Mouse (Mus musculus): ENCODE data around the gene Dusp13. TPM values are rescaled to one million over a fixed set of nuclear protein-coding genes. Genes with fewer than 3 reads are reported as not detected.

Gene Dusp13
- not detected in 2 replicates for polyA plus RNA-seq (2012; rRNA removed)

GRCm38 (mm10) chr14:21750881-21751542, at the start of gene Dusp13:
Gene Dusp13, minus strand, starts transcription at chr14:21751181.

GRCm38 (mm10) chr14:21750008-21750880, 737 bp downstream of the Dusp13 start, which contains the start of gene Samd8:
Gene Samd8, plus strand, starts transcription at chr14:21750531.

DNA sequence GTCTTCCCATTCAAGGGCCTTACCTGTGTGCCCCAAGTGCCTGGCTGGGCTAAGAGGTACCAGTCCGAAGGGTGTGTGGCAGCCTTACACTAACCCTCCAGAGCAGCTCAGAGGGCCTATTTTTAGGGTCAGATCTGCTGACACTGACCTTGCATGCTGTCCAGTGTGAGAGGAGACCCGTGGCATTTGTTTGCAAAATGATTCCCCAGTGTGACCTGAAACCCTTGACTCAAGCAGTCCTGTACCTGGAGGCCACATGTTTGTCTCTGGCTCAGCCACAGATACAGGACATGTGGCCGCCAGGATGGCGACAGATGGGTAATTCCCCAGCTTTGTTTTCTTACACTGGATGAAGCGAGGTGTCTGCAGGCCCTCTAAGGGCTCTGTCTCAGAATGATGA, 36.5 kb downstream of the Dusp13 start, which contains the start of gene Dupd1:
Gene Dupd1 (minus strand): TSS at position 91 of the 400 bp plus-strand sequence.

Other genes starting within 250 kb of the Dusp13 start
- gene Dupd1, start 36.6 kb downstream of the Dusp13 start, polyA plus RNA-seq (2012; rRNA removed) = 0.07 and 0.19 TPM in 2 replicates
- 12.3 and 16.8 TPM in 2 replicates for gene Samd8, start 650 bp downstream of the Dusp13 start, polyA plus RNA-seq (2012; rRNA removed)
- 186 and 189 TPM in 2 replicates for gene Vdac2, start 74.1 kb upstream of the Dusp13 start, polyA plus RNA-seq (2012; rRNA removed)
- 13.0 and 15.8 TPM in 2 replicates for gene Comtd1, start 97.8 kb upstream of the Dusp13 start, polyA plus RNA-seq (2012; rRNA removed)
- 16.5 and 32.2 TPM in 2 replicates for gene Zfp503, start 238.4 kb upstream of the Dusp13 start, polyA plus RNA-seq (2012; rRNA removed)

All from central nervous system, embryonic 11.5 days (tissue).